Mouse (Mus musculus) E14TG2a.4 (cell line): ENCODE data around the gene Col23a1.
A peak's percentile ranks its signal among the peaks of the same experiment; 100 is the strongest.
"Not testable (repeated sequence)": the region's sequence is repeated elsewhere in the genome, so short reads cannot be mapped to it uniquely, and the experiment has no call there.

ENCODE experiments used
- H3K27me3 ChIP-seq: 2 replicates; pipeline ENCODE4 v1.6.1; 2014; ENCODE audit warnings: low read length, control low read depth; ENCODE audit not compliant: insufficient read depth
- H3K36me3 ChIP-seq: 2 replicates; pipeline ENCODE4 v1.6.1; 2014; ENCODE audit warnings: low read length, control low read depth; ENCODE audit not compliant: insufficient read depth
- H3K4me1 ChIP-seq: replicated peaks from 2 replicates; pipeline ENCODE4 v1.6.1; 2014; ENCODE audit warnings: low read depth, low read length, control low read depth
- H3K4me3 ChIP-seq: replicated peaks from 2 replicates; pipeline ENCODE4 v1.5.1; 2014; ENCODE audit warnings: mild to moderate bottlenecking, low read length
- H3K9me3 ChIP-seq: 2 replicates; pipeline ENCODE4 v1.6.1; 2014; ENCODE audit warnings: low read length, control low read depth
- CTCF ChIP-seq: conservative IDR thresholded peaks from 2 replicates; pipeline ENCODE4 v1.5.1; 2014; ENCODE audit warnings: low read length
- NANOG ChIP-seq: IDR thresholded peaks from 2 replicates; pipeline ENCODE4 v1.6.1; 2014; ENCODE audit warnings: borderline replicate concordance, low read length, mixed read lengths
- POU5F1 ChIP-seq: IDR thresholded peaks from 2 replicates; pipeline ENCODE4 v1.6.1; 2014; ENCODE audit warnings: low read length, borderline replicate concordance

The Col23a1 gene

DNA sequence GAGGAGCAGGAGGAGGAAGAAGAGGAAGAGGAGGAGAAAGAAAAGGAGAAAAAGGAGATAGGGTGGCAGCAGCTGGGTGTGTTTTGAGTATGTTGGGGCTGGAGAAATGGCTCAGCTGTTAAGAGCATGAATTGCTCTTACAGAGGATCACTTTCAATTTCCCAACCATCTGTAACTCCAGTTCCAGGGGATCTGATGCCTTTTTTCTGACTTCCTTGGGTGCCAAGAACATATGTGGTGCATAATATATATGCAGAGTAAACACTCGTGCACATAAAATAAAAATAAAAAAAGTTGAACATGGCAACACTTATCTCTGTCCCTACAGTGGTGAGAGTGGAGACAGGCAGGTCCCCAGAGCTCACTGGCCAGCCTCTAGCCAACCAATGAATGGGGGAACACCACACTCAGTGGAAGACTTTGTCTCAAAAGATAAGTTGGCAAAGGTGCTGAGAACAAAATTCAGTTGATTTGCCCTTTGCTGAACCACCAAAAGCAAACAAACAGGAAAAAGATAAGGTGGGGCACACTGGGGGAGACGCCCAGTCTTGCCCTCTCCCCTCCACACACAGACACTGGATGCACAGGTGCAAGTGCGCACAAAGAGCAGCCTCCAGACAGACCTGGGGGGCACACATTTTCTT lies 319.7 kb downstream of the Col23a1 start:
- Histone ChIP-seq H3K9me3 (no peaks in the 10 kb centered on the region), H3K4me1 (peaks cover 40% of the 10 kb centered on the region), H3K36me3 (peaks cover 14% of the 10 kb centered on the region), H3K4me3 (no peak overlapping the region), H3K27me3 (no peaks in the 10 kb centered on the region)
- TF ChIP-seq NANOG, result no peak
- TF ChIP-seq POU5F1, result no peak
- TF ChIP-seq CTCF, result no peak

DNA sequence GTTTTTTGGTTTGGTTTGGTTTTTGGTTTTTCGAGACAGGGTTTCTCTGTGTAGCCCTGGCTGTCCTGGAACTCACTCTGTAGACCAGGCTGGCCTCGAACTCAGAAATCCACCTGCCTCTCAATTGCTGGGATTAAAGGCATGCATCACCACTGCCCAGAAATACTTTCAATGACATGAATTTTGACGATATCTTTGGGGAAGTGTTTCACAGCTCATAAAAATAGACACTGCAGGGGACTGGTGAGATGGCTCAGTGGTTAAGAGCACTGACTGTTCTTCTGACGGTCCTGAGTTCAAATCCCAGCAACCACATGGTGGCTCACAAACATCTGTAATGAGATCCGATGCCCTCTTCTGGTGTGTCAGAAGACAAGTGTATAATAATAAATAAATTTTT lies 320.2 kb downstream of the Col23a1 start:
- H3K4me3 ChIP-seq, H3K9me3 ChIP-seq, H3K27me3 ChIP-seq, H3K36me3 ChIP-seq: not testable (repeated sequence)
- peaks cover 40% of the 10 kb centered on the region for H3K4me1 ChIP-seq

DNA sequence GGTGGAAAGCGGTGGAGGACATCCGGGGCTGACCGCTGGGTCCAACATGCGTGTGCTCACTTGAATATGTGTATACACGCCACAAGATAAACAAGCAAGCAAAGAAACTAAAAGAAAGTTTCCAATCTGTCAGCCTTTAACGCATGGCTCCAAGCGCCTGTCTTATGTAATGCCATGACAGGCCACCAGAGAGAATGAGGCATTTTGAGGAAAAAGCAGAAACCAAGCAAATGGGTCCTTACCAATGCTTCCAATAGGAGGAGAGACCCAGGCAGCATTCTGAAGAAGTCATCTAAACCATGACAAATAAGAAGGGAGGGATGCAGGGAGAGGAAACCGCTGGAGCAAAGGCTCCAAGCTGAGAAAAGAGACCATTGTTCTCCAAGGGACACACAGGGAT lies 324.5 kb downstream of the Col23a1 start:
- TF ChIP-seq NANOG, result no peak
- peak; percentile 22; the same call in 1 of the 2 replicates for TF ChIP-seq CTCF
- no peak for TF ChIP-seq POU5F1
- Histone ChIP-seq H3K27me3 (no peaks in the 10 kb centered on the region), H3K4me3 (peak overlapping the region; percentile 75; the same call in 1 of the 2 replicates), H3K4me1 (peaks cover 55% of the 10 kb centered on the region), H3K36me3 (no peaks in the 10 kb centered on the region), H3K9me3 (no peaks in the 10 kb centered on the region)

DNA sequence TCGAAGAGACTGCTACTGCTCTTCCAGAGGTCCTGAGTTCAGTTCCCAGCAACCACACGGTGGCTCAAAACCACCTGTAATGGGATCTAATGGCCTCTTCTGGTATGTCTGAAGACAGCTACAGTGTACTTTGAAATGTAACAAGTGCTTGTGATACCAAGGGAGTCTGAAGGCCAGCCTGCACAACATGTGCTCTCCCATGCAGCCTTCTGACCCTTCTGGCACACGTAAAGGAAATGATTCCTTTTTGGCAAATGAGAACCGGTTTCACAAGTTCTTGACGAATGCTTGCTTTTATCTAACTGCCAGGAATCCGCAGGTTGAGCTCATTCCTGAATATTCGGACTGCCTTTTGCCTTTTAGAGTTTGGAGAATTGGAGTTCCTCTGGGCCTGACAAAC lies 325.4 kb downstream of the Col23a1 start:
- Histone ChIP-seq H3K4me3 (peak overlapping the region; percentile 75), H3K4me1 (peaks cover 47% of the 10 kb centered on the region), H3K36me3 (no peaks in the 10 kb centered on the region), H3K9me3 (no peaks in the 10 kb centered on the region), H3K27me3 (no peaks in the 10 kb centered on the region)
- TF ChIP-seq NANOG (no peak), CTCF (no peak), POU5F1 (no peak)

DNA sequence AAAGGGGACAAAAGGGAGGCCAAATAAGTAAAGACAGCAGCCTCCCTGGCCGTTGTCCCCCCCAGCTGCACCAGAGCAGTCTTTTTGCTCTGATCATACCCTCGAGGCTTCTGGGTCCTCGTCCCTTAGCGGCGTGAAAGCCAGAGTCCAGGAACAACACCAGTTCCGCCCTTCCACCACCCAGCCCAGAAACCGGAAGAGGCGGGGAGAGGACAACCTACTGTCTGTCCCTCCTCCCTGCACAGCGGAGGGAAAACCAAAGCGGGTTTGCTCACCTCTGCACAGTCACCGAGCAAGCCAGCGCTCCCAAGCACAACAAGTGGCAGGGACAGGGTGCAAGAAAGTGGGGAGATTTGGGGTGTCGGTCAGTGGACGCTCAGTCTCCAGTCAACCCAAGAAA lies 325.9 kb downstream of the Col23a1 start:
- Histone ChIP-seq H3K27me3 (no peaks in the 10 kb centered on the region), H3K4me1 (peaks cover 49% of the 10 kb centered on the region), H3K4me3 (peak overlapping the region; percentile 75), H3K36me3 (peaks cover 5% of the 10 kb centered on the region), H3K9me3 (no peaks in the 10 kb centered on the region)
- TF ChIP-seq NANOG, result no peak
- TF ChIP-seq CTCF, result no peak
- TF ChIP-seq POU5F1, result no peak

DNA sequence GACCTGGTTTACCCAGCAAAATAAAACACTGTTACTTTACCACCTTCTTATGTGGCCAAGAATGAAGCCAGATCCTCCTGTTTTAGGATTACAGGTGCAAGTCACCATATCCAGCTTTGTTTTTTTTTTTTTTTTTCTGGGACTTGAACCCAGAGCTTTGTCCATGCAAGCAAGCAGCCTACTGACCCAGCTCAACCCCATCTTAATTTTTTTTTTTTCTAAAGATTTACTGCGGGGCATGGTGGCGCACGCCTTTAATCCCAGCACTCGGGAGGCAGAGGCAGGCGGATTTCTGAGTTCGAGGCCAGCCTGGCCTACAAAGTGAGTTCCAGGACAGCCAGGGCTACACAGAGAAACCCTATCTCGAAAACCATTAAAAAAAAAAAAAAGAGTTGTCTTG lies 326.4 kb downstream of the Col23a1 start:
- Histone ChIP-seq H3K4me1 (peaks cover 54% of the 10 kb centered on the region), H3K4me3 (peak overlapping the region; percentile 75)
- H3K9me3 ChIP-seq, H3K27me3 ChIP-seq, H3K36me3 ChIP-seq: not testable (repeated sequence)

DNA sequence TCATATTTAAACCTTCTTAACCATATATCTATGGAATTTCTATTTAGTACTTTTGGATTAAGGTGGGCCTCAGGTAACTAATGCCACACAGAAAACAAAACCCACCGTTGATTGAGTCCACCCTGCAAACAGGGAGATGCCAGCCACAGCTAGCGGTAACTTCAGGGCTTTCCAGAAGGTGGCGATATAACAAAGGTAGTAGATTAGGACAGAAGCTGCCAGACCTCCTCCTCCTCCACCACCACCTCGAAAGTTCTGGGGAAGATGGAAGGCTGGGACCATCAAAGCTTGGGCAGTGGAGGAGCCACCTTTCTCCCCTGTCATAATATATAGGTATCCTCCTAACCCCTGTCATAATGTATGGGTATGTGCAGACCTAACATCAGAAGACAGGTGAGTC lies 328.0 kb downstream of the Col23a1 start:
- Histone ChIP-seq H3K36me3 (peaks cover 26% of the 10 kb centered on the region), H3K27me3 (no peaks in the 10 kb centered on the region), H3K4me1 (peaks cover 70% of the 10 kb centered on the region), H3K4me3 (no peak overlapping the region), H3K9me3 (no peaks in the 10 kb centered on the region)
- peak; percentile 81 for TF ChIP-seq CTCF
- TF ChIP-seq POU5F1, result no peak

DNA sequence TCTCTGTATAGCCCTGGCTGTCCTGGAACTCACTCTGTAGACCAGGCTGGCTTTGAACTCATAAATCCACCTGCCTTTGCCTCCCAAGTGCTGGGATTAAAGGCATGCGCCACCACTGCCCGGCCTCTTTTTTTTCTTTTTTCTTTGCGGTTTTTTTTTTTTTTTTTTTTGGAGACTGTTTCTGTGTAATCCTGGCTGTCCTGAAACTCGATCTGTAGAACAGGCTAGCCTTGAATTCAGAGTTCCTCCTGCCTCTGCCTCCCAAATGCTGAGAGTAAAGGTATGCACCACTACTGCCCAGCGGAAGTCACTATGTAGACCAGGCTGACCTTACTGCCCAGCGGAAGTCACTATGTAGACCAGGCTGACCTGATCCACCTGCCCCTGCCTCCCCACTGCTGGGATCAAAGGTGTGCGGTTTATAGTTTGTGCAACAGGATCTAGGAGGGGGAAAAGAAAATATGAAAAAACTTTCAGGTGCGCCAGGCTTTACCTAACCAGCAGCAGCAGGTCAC lies 329.2 kb downstream of the Col23a1 start:
- TF ChIP-seq CTCF (no peak), NANOG (no peak), POU5F1 (no peak)
- no peaks in the 10 kb centered on the region for H3K27me3 ChIP-seq
- H3K9me3 ChIP-seq, result no peaks in the 10 kb centered on the region
- H3K36me3 ChIP-seq, result peaks cover 38% of the 10 kb centered on the region
- peaks cover 78% of the 10 kb centered on the region for H3K4me1 ChIP-seq
- peak overlapping the region; percentile 99 for H3K4me3 ChIP-seq

DNA sequence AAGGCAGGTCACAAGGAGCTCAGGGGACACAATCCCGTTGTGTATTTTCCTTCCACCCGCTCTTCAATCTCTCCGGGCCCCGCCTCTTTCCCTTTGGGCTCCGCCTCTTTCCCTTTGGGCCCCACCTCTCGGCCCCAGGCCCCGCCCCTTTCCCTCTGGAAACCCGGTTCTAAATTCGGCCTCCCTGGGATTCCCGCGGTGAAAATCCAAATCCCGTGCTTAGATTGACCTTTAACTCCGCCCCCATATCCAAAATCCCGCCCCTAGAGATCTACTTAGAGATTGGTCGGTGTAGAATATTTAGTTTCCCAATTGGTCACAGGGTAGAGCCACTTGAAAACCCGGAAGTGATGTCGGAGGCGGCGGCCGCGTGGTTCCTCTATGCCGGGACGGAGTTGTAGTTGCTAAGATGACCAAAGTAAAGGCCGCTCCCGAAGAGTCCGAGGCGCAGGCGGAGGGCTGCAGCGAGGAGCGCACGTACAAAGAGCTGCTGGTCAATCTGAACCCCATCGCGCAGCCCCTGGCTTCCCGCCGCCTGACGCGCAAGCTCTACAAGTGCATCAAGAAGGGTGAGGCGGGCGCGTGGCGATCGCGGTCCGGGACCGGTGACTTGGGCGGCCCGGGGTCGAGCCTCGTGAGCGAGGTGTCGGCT lies 329.8 kb downstream of the Col23a1 start, which contains the start of gene Nhp2:
Nhp2 (plus strand) TSS at position 327 of the 652 bp plus-strand sequence.
- TF ChIP-seq CTCF (no peak), POU5F1 (no peak), NANOG (no peak)
- H3K4me3 ChIP-seq, result peak within 1 kb of the TSS; percentile 99
- no peaks in the 10 kb centered on the region for H3K27me3 ChIP-seq
- peaks cover 78% of the 10 kb centered on the region for H3K4me1 ChIP-seq
- H3K9me3 ChIP-seq, result no peaks in the 10 kb centered on the region
- peaks cover 44% of the 10 kb centered on the region for H3K36me3 ChIP-seq
